Mouse (Mus musculus): Measurements from ENCODE around the gene Blnk.

Gene Blnk

DNA sequence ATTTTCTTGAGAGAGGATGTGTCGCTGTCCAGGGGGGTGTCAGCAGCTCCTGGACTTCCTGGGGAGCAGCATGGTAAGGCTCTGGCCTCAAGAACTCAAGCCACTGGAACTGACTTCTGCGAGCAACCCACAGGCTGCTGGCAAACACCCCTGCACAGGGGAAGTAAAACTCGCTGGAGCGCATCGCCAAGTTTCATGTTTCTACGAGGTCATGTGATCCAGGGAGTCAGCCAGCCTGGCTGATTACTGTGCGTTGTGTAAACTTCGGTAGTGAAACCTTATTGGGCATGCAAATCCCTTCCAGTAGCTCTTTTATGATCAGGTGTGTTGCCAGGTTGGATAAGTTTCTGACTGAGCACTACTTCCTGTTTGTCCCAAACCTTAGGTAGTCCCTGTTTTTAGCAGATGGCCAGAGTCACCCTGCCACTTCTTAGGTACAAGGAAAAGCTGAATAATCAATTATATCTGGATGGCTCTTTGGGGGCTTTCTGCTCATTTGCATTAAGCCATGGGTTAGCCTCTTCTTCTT, at the start of gene Blnk:
Gene Blnk (minus strand): TSS at position 479 of the 529 bp plus-strand sequence.
- in situ Hi-C loops (cut with MboI; ENCODE audit: low sequenced_read_pairs) = no loop called here

DNA sequence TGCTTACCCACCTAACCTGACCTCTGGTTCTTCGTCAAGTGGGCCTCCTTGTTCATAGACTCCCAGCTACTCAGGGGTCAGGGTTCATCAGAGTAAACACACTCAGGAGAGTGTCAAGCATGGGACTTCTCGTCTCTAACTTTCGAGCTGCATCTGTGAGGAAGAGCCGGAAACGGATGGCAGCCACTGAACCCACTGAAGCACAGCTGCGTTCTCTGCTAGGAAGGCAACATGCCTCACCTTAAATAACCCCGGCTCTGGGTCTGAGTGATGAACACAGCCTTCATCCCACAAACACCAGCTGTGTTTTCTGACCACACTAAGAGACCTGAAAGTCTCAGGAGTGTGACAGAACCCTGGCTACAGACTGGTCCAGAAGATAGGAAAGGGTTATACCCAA, 44.8 kb upstream of the Blnk start:
- in situ Hi-C loops (cut with MboI; ENCODE audit: low sequenced_read_pairs) = loop anchor here (25.0 kb wide), 1 partner anchor 277 kb away; no protein-coding TSS in a partner anchor

DNA sequence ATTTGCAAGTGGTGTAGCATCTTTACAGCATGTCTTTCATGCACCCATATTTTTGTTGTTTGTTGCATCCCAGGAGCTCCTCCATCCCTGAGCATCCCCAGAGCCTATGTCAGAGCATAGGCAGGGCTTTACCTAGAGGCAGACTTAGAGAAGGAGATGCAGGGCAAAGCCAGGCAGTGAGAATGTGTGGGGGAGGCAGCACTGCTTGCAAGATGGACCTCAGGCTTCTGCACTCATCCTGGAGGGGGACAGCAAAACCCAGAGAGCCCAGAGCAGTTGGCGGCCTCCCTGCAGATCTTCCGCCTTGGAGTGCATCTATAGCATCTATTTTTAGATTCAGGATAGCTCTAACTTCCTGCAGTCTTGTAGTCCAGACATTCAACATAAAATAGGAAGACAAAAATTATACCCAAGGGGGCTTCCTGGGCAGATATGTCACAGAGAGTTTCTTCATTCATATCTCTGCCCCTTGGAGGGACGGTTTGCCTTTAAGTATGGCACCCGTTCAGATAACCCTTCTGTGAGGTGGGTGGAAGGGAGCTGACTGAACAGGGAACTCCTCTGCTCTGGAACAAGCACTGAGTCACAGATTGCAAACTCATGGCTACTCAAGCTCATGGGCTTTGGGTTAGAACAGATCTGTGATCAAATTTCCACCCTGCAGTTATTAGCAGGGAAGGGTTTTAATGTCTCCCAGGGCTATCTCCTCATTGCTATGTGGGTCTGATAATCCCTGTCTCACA, 41.6 kb upstream of the Blnk start:
- in situ Hi-C loops (cut with MboI; ENCODE audit: low sequenced_read_pairs) = loop anchor here (25.0 kb wide), 1 partner anchor 274 kb away; no protein-coding TSS in a partner anchor

DNA sequence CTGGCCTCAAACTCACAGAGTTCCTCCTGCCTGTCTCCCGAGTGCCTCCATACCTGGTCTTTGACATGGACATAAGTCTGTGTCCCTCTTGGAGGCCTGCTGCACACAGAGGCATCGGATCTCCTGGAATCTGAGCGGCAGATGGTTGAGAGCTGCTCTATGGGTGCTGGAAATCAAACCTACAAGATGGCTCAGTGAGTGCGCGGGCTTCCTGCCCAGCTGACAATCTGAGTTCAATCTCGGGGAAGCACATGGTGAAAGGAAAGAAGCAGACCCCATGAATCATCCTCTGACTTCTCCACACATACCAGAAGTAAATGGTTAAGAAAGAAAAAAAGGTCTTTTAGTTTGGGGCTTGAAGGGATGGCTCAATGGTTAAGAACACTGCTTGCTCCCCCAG, 37.5 kb upstream of the Blnk start:
- in situ Hi-C loops (cut with MboI; ENCODE audit: low sequenced_read_pairs) = loop anchor here (25.0 kb wide), 1 partner anchor 270 kb away; no protein-coding TSS in a partner anchor

DNA sequence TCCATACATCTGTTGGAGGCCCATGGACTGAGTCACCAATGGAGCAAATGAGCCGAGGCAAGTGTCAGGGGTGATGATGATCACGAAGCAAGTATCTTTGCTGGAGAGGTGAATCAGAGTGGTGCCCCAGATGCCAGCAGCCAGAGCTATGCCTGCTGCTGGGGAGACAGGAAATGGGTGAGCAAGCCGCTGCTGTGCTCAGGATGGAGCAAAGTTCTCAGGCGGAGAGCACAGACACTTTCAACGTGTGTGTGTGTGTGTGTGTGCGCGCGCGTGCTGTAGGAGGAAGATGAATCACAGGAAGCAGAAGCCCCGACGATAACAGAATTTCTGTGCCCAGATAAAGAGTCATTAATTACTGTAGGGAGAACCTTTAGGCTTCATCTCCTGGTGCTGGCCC, 36.7 kb upstream of the Blnk start:
- in situ Hi-C loops (cut with MboI; ENCODE audit: low sequenced_read_pairs) = loop anchor here (25.0 kb wide), 1 partner anchor 269 kb away; no protein-coding TSS in a partner anchor

DNA sequence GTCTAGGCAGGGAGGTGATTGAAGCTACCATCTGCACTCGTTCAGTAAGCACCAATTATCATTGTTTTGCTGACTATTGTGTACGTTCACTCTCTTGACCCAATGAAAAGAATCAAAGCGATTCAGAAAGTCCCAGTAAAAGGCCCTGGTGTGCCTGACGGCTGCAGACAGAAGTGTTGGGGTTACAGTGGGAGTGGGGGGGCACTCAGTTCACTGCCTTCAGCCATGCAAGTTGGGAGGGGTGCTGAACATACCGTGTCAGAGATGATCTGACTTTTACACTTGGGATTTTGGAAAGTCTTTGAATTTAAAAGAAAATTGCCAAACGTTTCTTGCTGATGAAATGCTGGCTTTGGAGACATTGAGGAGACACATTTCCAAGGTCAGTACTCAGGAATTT, 35.8 kb upstream of the Blnk start:
- in situ Hi-C loops (cut with MboI; ENCODE audit: low sequenced_read_pairs) = loop anchor here (25.0 kb wide), 1 partner anchor 268 kb away; no protein-coding TSS in a partner anchor

DNA sequence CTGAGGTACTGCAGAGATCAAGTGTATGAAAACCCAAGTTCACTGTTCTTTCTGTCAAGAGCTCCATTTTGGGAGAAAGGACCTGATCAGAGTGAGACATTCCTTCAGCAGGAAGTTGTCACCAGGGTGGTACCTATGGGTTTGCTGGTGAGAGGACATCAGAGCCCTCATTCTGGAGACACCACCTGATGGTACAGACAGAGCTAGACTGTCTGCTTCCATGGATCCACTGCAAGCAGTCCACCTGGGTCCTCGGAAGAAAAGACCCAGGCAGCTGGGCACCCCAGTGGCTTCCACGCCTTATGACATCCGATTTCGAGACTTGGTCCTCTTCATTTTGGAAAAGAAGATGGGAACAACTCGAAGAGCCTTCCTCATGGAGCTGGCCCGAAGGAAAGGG, 34.9 kb upstream of the Blnk start, which contains the start of gene Dntt:
Gene Dntt (plus strand): TSS at position 57 of the 400 bp plus-strand sequence.
- in situ Hi-C loops (cut with MboI; ENCODE audit: low sequenced_read_pairs) = loop anchor here (25.0 kb wide), 1 partner anchor 267 kb away; no protein-coding TSS in a partner anchor

DNA sequence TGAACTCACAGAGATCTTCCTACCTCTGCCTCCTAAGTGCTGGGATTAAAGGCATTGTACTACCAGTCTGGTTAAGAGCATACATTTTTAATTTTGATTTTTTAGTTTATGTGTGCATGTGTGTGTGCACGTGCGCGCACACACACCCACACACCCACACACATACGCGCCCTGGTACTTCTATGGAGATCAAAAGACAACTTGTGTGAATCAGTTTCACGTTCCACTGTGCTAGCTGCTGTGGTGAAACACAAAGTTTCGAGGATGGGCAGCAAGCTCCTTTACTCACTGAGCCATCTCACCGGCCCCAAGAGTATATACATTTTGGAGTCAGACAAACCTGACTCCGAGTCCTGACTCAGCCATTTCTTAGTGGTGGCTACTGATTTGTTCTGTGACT, 33.3 kb upstream of the Blnk start:
- in situ Hi-C loops (cut with MboI; ENCODE audit: low sequenced_read_pairs) = loop anchor here (25.0 kb wide), 1 partner anchor 265 kb away; no protein-coding TSS in a partner anchor

DNA sequence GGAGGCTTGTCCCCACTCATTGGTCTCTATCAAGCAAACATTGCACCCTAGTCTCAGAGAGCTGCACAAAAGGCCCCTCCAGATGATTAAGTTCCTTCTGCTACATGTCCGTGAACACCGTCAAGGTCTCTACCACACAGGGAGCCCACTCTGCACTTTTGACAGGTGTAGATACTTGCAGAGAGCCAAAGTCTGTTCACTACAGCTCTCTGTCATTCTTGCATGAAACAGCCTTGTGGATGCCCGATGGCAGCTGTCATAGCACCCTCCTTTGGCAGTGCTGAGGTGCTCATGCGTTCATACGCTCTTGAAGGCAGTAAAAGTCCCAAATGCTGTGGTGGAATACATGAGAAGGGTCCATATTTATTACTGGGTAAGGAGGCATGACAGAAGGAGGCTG, 32.7 kb upstream of the Blnk start:
- in situ Hi-C loops (cut with MboI; ENCODE audit: low sequenced_read_pairs) = loop anchor here (25.0 kb wide), 1 partner anchor 265 kb away; no protein-coding TSS in a partner anchor

DNA sequence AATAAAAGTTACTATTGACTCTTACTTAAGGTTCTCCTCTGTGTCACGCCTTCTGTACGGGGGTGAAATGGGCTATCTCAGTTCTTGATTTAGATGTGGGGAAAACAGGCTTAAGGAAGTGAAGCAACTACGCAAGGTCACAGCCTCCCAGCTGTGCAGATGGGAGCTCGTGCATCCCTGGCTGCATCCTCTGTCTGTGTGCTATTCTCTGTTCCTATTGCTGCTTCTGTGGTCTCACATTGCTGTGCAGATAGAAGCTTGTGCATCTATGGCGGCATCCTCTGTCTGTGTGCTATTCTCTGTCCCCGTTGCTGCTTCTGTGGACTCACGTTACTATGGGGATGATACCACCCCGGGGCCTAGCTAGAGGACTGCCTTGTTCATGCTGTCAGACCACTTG, 32.2 kb upstream of the Blnk start:
- in situ Hi-C loops (cut with MboI; ENCODE audit: low sequenced_read_pairs) = loop anchor here (25.0 kb wide), 1 partner anchor 264 kb away; no protein-coding TSS in a partner anchor

DNA sequence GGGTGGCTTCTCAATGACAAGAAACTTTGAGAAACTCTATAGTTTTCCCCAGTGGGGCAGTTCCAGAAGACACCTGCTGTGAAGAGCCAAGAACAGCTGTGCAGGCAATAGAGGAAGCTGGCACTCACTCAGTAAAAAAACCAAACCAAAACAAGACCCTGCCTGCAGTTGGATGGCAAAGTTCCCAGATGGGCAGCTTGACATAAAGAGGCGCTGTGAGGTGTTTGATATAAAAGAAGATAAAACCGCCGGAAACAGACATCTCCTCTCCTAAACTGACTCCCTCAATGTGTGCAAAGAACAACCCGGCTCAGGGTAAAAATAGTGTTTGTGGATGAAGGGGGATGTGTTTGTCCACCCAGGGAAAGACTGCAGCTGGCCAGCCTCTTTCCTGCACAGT, 27.9 kb upstream of the Blnk start:
- in situ Hi-C loops (cut with MboI; ENCODE audit: low sequenced_read_pairs) = no loop called here

DNA sequence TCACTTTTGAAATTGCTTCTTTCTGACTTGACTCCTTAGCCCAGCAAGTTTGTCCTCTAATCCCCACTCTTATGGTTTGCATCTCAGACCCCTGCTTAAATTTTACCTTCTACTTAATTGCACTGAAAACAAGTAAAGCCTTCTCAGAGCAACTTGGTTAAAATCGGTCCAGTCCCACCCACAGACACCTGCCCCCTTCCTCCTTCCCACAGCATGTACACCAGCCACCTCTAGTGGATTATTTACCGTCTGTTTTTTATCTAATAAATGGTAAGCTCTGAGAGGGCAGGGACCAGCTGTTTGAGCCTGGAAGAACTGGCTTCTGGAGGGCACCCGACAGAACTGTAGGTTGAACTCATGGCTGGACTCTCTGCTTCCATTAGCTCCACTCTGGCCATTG, 26.2 kb upstream of the Blnk start:
- in situ Hi-C loops (cut with MboI; ENCODE audit: low sequenced_read_pairs) = no loop called here

DNA sequence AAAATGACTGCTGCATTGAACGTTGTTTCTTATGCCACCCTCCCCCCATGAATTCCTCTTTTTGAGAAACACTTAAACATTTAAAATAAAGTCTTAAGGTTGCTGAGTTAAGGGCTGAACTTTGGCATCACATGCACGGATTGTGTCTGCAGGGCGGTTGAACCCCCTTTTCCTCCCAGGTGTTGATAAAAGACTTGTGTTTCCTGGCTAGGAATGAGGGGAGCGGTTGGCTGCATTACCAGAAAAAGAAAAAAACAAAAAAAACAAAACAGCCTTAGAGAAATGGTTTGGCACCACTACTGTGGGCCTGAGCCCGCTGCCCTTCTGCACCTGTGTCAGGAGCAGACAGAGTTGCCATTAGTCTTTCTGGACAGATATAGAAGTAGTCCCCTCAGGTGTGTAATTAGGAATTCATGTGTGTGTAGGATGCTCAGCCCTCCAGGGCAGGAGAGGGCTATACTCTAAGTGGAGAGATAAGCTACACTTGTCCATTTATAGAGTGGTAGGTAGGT, 24.9 kb upstream of the Blnk start:
- in situ Hi-C loops (cut with MboI; ENCODE audit: low sequenced_read_pairs) = no loop called here

DNA sequence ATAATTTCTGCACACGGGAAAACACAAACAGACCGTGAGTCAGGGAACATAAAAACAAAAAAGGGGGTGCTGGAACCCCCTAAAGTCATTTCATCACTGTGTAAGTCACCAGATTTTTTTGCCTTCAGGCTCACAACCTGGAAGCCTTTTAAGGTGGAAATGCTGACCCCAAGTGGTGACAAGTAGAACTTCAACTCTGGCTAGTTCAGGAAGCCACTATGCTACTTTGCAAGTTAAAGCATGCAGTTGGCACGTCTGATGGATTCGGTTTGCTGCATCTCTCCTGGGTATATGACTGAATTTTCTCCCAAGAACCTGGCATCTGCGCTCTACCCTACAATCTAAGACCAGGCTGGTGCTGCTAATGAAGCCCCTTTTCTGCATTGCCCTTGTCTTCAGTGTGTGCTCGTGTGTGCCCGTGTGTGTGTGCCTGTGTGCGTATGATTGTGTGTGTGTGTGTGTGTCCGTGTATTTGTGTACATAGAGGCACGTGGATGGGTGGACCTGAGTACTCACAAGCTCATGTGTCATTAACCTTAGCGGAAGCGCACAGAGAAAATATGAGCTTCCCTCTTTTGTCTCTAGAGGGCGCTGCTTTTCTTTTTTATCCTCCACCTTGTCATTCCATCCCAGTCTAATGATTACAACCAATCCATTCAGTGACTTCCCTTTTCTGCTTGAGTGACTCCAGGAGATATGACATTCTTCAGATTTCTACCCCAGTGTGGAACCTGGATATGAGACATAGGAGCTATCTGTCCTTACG, 21.8 kb upstream of the Blnk start:
- in situ Hi-C loops (cut with MboI; ENCODE audit: low sequenced_read_pairs) = no loop called here

DNA sequence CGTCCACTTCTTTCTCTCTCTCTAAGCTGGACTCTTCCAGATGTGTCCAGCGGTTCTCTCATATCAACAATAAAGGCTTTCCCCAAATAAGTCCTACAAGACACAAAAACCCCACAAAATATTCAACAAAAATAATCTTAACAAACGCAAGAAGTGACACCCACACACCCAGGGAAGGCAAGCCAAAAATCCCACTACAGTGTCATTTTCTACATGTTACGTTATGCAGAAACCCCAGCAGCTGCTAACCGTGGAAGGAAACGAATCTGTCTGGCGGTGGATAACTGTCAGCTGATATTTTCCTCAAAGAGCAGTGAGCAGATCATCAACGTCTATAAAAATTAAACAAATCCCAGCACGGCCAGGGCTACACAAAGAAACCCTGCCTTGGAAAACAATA, 19.7 kb upstream of the Blnk start:
- in situ Hi-C loops (cut with MboI; ENCODE audit: low sequenced_read_pairs) = no loop called here

DNA sequence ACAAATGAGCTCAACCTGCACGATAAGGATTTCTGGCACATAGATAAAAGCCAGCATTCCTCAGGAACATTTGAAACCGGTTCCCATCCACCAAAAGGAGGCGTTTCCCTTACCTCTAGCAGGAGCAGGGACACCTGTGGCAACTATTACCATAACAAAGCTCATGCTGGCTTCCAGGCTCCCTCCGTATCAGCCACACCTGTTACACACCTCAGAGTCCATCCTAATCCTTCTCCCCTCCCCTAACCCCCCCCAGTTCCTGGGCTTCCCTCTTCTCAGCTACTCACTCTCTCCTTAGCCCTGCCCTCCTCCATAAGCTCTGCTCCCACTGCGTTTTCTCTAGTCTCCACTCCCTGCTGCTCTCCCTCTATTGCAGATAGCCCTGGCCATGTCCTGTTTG, 19.3 kb upstream of the Blnk start:
- in situ Hi-C loops (cut with MboI; ENCODE audit: low sequenced_read_pairs) = no loop called here

DNA sequence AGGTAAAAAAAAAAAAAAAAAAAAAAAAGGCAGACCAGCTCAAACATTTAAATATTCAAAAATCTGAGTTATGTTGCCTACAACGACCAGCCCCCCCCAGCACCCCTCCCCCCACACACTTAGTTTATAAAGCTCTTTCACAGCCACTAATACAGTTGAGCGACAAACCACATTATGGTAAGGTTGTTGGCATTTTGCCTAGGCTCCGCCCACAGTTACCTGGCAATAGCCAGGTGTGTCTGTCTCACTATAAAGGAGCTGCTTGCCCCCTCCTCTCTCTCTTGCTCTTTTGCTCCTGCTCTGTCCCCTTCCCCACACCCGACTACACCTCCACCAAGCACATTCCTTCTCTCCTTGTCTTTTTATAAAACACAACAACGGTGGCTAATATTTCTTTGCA, 17.3 kb upstream of the Blnk start:
- in situ Hi-C loops (cut with MboI; ENCODE audit: low sequenced_read_pairs) = no loop called here

DNA sequence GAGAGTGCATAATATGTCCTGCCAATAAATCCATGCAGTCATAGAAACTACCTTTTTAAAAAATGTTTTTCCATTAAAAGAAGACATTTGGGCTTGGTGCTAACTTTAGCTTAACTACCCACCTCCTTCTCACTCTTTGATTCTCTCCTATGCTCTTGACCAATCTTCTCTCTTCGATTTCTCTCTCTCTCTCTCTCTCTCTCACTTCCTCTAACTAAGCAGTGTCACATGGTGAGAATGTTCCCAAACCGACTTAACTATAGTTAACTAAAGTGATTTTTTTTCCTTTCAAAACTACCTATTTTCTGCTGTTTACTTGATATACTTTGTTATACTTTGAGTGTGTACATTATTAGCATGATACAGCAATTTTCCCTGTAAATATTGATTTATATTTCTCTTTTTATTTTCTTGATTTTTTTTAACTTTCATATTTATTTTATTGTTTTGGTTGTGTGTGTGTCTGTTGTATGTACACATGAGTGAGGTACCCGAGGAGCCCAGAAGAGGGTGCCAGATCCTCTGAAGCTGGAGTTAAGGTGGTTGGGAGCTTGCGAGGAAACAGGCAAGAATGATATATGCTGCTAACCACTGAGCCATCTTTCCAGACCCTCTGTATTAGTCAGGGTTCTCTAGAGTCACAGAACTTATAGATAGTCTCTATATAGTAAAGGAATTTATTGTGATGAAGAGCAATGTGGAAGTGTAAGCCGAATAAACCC, 14.5 kb upstream of the Blnk start:
- in situ Hi-C loops (cut with MboI; ENCODE audit: low sequenced_read_pairs) = no loop called here

DNA sequence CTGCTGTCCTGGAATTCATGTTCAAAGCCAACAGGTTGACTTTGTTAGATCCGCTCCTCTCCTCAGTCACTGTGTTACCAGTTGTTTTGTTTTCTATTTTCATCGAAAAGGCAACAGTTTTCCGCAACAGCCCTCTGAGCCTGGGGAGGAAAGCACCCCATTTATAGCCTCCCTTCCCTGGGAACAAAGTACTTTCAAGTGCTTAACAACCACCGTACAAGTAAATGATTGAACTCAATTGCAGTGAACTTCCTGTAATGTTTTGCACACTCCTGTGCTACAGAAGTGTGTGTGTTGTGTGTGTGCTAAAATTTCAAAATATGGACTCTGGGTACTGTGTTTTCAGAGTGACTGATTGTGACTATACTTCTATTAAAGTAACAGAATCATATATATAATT, 13.4 kb upstream of the Blnk start:
- in situ Hi-C loops (cut with MboI; ENCODE audit: low sequenced_read_pairs) = no loop called here

DNA sequence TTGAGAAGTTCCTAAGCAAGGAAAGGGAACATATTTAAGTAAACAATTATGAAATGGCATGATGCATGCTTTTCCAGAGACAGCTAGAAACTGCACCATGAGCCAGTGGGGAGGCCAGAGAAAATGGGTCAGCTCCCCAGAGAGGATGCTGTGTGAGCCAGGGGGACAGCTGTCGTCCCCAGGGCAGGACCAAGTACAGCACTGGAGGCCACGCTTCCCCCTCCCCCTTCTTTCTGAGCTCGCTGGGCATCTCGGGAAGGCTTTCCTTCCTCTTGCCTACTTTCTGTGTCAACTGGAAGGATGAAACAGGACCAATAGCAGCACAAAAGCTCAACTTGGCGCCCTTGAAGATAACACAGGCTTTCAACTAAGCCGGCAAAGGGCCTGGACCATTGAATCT, 13.0 kb upstream of the Blnk start:
- in situ Hi-C loops (cut with MboI; ENCODE audit: low sequenced_read_pairs) = no loop called here

DNA sequence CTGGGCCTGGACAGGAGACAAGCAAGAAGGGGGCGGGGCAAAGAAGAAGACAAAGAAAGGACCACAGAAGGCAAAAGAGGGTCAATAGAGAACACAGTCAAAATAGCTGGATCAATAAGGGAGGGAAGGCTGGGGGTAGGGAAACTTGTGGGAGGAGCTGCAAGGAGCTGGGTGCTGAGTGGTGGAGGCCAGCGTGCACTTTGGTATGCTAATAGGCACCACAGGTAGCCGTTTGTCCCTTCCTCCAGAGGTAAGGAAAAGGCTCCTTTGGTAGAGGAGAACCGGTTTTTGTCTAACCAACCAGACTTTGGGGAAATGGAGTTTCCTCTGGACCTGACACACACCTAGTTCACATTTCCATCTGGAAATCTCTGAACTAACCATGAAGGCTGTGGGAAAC, 12.3 kb upstream of the Blnk start:
- in situ Hi-C loops (cut with MboI; ENCODE audit: low sequenced_read_pairs) = no loop called here
